Mouse (Mus musculus) heart, postnatal 0 days (tissue): ENCODE measurements around the gene Srprb.

Experiments
- CTCF ChIP-seq: IDR thresholded peaks from 2 replicates; pipeline ENCODE4 v1.5.1; 2016; ENCODE audit warnings: antibody characterized with exemption, control low read depth, low read depth
- EP300 ChIP-seq: IDR thresholded peaks from 2 replicates; pipeline ENCODE4 v1.6.1; 2016; ENCODE audit warnings: antibody characterized with exemption, low read depth

- TF ChIP-seq EP300 (no peak), CTCF (no peak)
Observed at GRCm38 (mm10) chr9:103180303-103180702, 21.6 kb downstream of the Srprb start.
